Mouse (Mus musculus) liver, embryonic 14.5 days (tissue): Measurements from ENCODE around the gene Pip4k2c.

Source experiments
- CTCF ChIP-seq: IDR thresholded peaks from 2 replicates; pipeline ENCODE4 v1.5.1; 2016; ENCODE audit warnings: antibody characterized with exemption, low read depth, control low read depth
- EP300 ChIP-seq: IDR thresholded peaks from 2 replicates; pipeline ENCODE4 v1.6.1; 2016; ENCODE audit warnings: antibody characterized with exemption, low read depth

DNA sequence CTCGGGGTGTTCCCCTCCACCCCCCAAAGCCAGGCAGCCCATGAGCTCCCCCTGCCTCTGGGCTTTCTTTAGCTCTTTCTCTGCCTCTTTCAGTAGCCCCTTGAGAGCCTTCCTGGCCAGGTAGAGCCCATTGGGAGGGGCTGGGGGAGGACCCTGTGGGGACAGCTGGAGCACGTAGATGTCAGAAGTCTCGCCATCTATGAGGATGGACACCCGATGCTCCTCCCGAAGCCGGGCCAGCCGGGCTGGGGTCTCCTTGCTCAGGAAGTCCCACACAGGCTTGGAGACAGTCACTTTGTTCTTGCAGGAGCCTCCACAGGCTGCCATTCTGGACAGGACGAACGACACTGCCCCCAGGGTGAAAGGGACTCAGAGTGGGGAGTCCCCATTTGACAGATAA lies 18.4 kb downstream of the Pip4k2c start:
- no peak for TF ChIP-seq CTCF
- TF ChIP-seq EP300 = no peak
